Comparison of ENCODE assay signal across 13 mouse cellular contexts in the genomic region with DNA sequence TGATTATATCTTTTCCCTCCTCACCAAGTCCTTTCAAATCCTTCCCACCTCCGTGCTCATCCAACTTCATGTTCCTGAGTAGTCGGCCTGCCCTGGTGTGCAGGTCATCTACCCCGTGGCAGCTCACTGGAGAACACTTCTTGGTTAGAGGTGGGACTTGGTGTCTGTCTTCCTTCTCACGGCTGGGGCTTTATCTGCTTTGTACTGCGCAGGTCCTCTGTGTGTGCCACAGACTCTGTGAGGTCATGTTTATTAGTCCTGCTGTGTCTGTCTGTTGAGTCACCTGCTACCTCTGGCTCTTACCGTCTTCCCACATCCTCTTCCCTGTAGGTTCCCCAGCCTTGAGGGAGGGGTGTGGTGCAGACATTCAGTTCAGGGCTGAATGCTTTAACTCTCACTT. TPM values are rescaled to one million over a fixed set of nuclear protein-coding genes. Genes with fewer than 3 reads are reported as not detected.
DNase-seq lines count a peak whose midpoint lies in the region; ATAC-seq and TF ChIP-seq lines count a peak whose summit lies in the region.
"Had no signal": no experiment of that assay in that cellular context is flagged by ENCODE, and none has a peak within 500 bp of the region (broad histone marks: within the 10 kb centered on the region; RNA-seq: fewer than 3 reads in every experiment).

No protein-coding gene starts in this region.

- H3K4me1 ChIP-seq in heart, embryonic 16.5 days (ENCODE audit: control insufficient read depth, insufficient read depth, low read length), result no peaks in the 10 kb centered on the region
- no peaks in the 10 kb centered on the region for H3K4me1 ChIP-seq in liver, postnatal 0 days (ENCODE audit: insufficient read depth)
- H3K4me1 ChIP-seq: neural tube, embryonic 13.5 days had no signal

- peaks cover 4% of the 10 kb centered on the region for H3K9me3 ChIP-seq in heart, embryonic 16.5 days (replicated peaks; ENCODE audit: control insufficient read depth, low read length)
- peaks cover 7% of the 10 kb centered on the region for H3K9me3 ChIP-seq in liver, postnatal 0 days (ENCODE audit: low read length)
- H3K9me3 ChIP-seq: neural tube, embryonic 13.5 days had no signal

- ATAC-seq in heart, embryonic 16.5 days (replicated peaks; ENCODE audit: extremely low read depth, insufficient read depth, low FRiP score), result peak; percentile 63; the same call in 1 of the 2 replicates
- peak; percentile 20; the same call in 1 of the 2 replicates for ATAC-seq in granulocyte monocyte progenitor cell, adult 5-6 weeks (replicated peaks; ENCODE audit: poor library complexity, severe bottlenecking)
- ATAC-seq in liver, postnatal 0 days, result peak; percentile 97
- ATAC-seq: Patski had no signal

- no peak overlapping the region for H3K4me2 ChIP-seq in heart, embryonic 16.5 days (ENCODE audit: low read depth, low read length)
- peak overlapping the region; percentile 31 for H3K4me2 ChIP-seq in liver, postnatal 0 days (ENCODE audit: low read depth, low read length)
- H3K4me2 ChIP-seq: neural tube, embryonic 13.5 days had no signal

- no peak for TF ChIP-seq EP300 in liver, postnatal 0 days (IDR thresholded peaks at IDR 0.05; ENCODE audit: low read depth)

- no peaks in the 10 kb centered on the region for H3K27me3 ChIP-seq in heart, embryonic 16.5 days (ENCODE audit: control insufficient read depth, insufficient read depth, low read length)
- no peaks in the 10 kb centered on the region for H3K27me3 ChIP-seq in liver, postnatal 0 days (ENCODE audit: insufficient read depth, low read length)
- H3K27me3 ChIP-seq: neural tube, embryonic 13.5 days had no signal

- H3K4me3 ChIP-seq in heart, embryonic 16.5 days (ENCODE audit: low read length), result no peak overlapping the region
- no peak overlapping the region for H3K4me3 ChIP-seq in liver, postnatal 0 days (ENCODE audit: low read depth, low read length)
- H3K4me3 ChIP-seq: neural tube, embryonic 13.5 days had no signal

- intact Hi-C loops in left cerebral cortex, postnatal 14 days (cut with DNase I), result no loop called here

- H3K9ac ChIP-seq in heart, embryonic 16.5 days (ENCODE audit: low read length), result no peak overlapping the region
- 0 out of 2 replicates have a peak overlapping the region, but pooled peaks have one; percentile 35 for H3K9ac ChIP-seq in liver, postnatal 0 days (replicated peaks)
- H3K9ac ChIP-seq: neural tube, embryonic 13.5 days had no signal

- peaks cover 3% of the 10 kb centered on the region; the same call in 1 of the 2 replicates for H3K36me3 ChIP-seq in heart, embryonic 16.5 days (ENCODE audit: control insufficient read depth, insufficient read depth)
- H3K36me3 ChIP-seq in liver, postnatal 0 days (replicated peaks; ENCODE audit: insufficient read depth, low read length), result 0 out of 2 replicates have a peak, but pooled peaks cover 5% of the 10 kb centered on the region
- H3K36me3 ChIP-seq: neural tube, embryonic 13.5 days had no signal

- WGBS in heart, embryonic 16.5 days, result 52% methylated on average over 6 of the region's 6 CpGs
- WGBS in liver, postnatal 0 days (ENCODE audit: insufficient replicate concordance), result 39% methylated on average over 6 of the region's 6 CpGs

- H3K27ac ChIP-seq in heart, embryonic 16.5 days (ENCODE audit: low read length), result no peak overlapping the region
- peak overlapping the region; percentile 82 for H3K27ac ChIP-seq in liver, postnatal 0 days (ENCODE audit: low read depth)
- H3K27ac ChIP-seq: macrophage; neural tube, embryonic 13.5 days had no signal

- DNase-seq in heart, adult 11 months, result no peak
- peak; percentile 27 for DNase-seq in ZHBTc4 (ENCODE audit: low read depth, low spot score)
- peak; percentile 37 for DNase-seq in liver, postnatal 0 days
- no peak for DNase-seq in left cerebral cortex, postnatal 14 days (ENCODE audit: low spot score in 2 of 2)
- no peak for DNase-seq in spleen, postnatal 10 days (ENCODE audit: low spot score in 2 of 2)
- DNase-seq in gastrocnemius, adult 8-10 months (ENCODE audit: low spot score in 2 of 2), result no peak
- DNase-seq: gastrocnemius, postnatal 10 days; heart, postnatal 4 days had no signal

- TF ChIP-seq CTCF in liver, postnatal 0 days (IDR thresholded peaks at IDR 0.05; ENCODE audit: low read depth), result no peak

RNA-seq across cellular contexts. Expression of gene Plcl2, which starts 36.1 kb away (rescaled TPM):
- 3.6 and 3.9 TPM in 2 replicates for polyA plus RNA-seq in heart, embryonic 16.5 days (2015; fragmentation: Nextera tagmentation; extraction: Ambion mirVana)
- total RNA-seq in granulocyte monocyte progenitor cell, adult 5-6 weeks (2014; fragmentation: Nextera tagmentation), result 29.8 and 40.1 TPM in 2 replicates
- total RNA-seq in granulocyte monocyte progenitor cell, adult 5-6 weeks (2017), result 22.9 and 31.1 TPM in 2 replicates
- 1.9 and 2.0 TPM in 2 replicates for polyA plus RNA-seq in liver, postnatal 0 days (2015; fragmentation: Nextera tagmentation; extraction: Ambion mirVana)
- total RNA-seq in left cerebral cortex, postnatal 14 days (2021), result 10 to 100 TPM; 75.0 to 76.0 TPM
- 10 to 100 TPM; 29.8 to 45.2 (median 39.3) TPM for total RNA-seq in gastrocnemius, adult 8-10 months (2022)
- polyA plus RNA-seq: Patski had no signal

Comparison
In these comparisons a context has a peak if more than half of its experiments do, and no peak if none do; other contexts are left out.
1. ATAC-seq: peak in every context shown above with its lines; median percentile 97 in liver, postnatal 0 days; 63 in heart, embryonic 16.5 days; 20 in granulocyte monocyte progenitor cell, adult 5-6 weeks.
2. DNase-seq: peak in ZHBTc4 (single experiment) and liver, postnatal 0 days (single experiment); none in heart, adult 11 months (single experiment), left cerebral cortex, postnatal 14 days (0 of 2), spleen, postnatal 10 days (0 of 2) and gastrocnemius, adult 8-10 months (0 of 2).